8 mouse cellular contexts compared by ENCODE assay signal in genomic region chr12:12995061-12995973, GRCm38 (mm10). TPM values are rescaled to one million over a fixed set of nuclear protein-coding genes. Genes with fewer than 3 reads are reported as not detected.
DNase-seq lines count a peak whose midpoint lies in the region; ATAC-seq and TF ChIP-seq lines count a peak whose summit lies in the region.

No protein-coding gene starts in this region.

- no peak; the same call in 1 of the 2 replicates for TF ChIP-seq EP300 in lung, postnatal 0 days (IDR thresholded peaks at IDR 0.05)

- peak; percentile 71 for ATAC-seq in midbrain, embryonic 11.5 days (ENCODE audit: low FRiP score)
- ATAC-seq in midbrain, embryonic 14.5 days (ENCODE audit: low FRiP score, low TSS enrichment): no peak
- peak; percentile 64; the same call in 1 of the 2 replicates for ATAC-seq in heart, embryonic 15.5 days (replicated peaks; ENCODE audit: insufficient number of reproducible peaks, insufficient read depth, low FRiP score, low read depth)
- ATAC-seq in kidney, postnatal 0 days (replicated peaks; ENCODE audit: low FRiP score, low read depth): peak; percentile 74
- peak; percentile 90 for ATAC-seq in lung, postnatal 0 days
- ATAC-seq in activated CD4-positive, CD25-positive, alpha-beta regulatory T cell, adult 4 months: no peak
- ATAC-seq in megakaryocyte-erythroid progenitor cell, adult 5-6 weeks (replicated peaks; ENCODE audit: low FRiP score, low TSS enrichment, poor library complexity, severe bottlenecking): no peak

- no peaks in the 10 kb centered on the region for H3K36me3 ChIP-seq in midbrain, embryonic 11.5 days (ENCODE audit: control insufficient read depth, insufficient read depth, low read length)
- no peaks in the 10 kb centered on the region for H3K36me3 ChIP-seq in midbrain, embryonic 14.5 days (ENCODE audit: control insufficient read depth, insufficient read depth, low read length)
- no peaks in the 10 kb centered on the region for H3K36me3 ChIP-seq in heart, embryonic 15.5 days
- no peaks in the 10 kb centered on the region for H3K36me3 ChIP-seq in kidney, postnatal 0 days (ENCODE audit: insufficient read depth, low read length)
- H3K36me3 ChIP-seq in lung, postnatal 0 days (ENCODE audit: insufficient read depth, low read length): no peaks in the 10 kb centered on the region

- peaks cover 10% of the 10 kb centered on the region for H3K4me1 ChIP-seq in midbrain, embryonic 11.5 days (ENCODE audit: control insufficient read depth, insufficient read depth, low read length)
- H3K4me1 ChIP-seq in midbrain, embryonic 14.5 days (ENCODE audit: control insufficient read depth, insufficient read depth, low read length): peaks cover 7% of the 10 kb centered on the region; the same call in 1 of the 2 replicates
- peaks cover 31% of the 10 kb centered on the region for H3K4me1 ChIP-seq in heart, embryonic 15.5 days (replicated peaks)
- H3K4me1 ChIP-seq in kidney, postnatal 0 days (replicated peaks; ENCODE audit: insufficient read depth, low read length): peaks cover 20% of the 10 kb centered on the region
- H3K4me1 ChIP-seq in lung, postnatal 0 days (ENCODE audit: insufficient read depth, low read depth, low read length): peaks cover 3% of the 10 kb centered on the region; the same call in 1 of the 2 replicates

- no peak overlapping the region for H3K4me3 ChIP-seq in midbrain, embryonic 11.5 days (ENCODE audit: low read depth, low read length)
- H3K4me3 ChIP-seq in midbrain, embryonic 14.5 days (replicated peaks; ENCODE audit: low read depth, low read length): no peak overlapping the region
- no peak overlapping the region for H3K4me3 ChIP-seq in heart, embryonic 15.5 days
- no peak overlapping the region for H3K4me3 ChIP-seq in kidney, postnatal 0 days (replicated peaks; ENCODE audit: low read depth, low read length)
- H3K4me3 ChIP-seq in lung, postnatal 0 days (ENCODE audit: low read depth, low read length): no peak overlapping the region

- no peak for DNase-seq in midbrain, embryonic 11.5 days (ENCODE audit: low spot score, missing footprints)
- DNase-seq in midbrain, embryonic 14.5 days: no peak
- DNase-seq in kidney, postnatal 0 days (ENCODE audit: low spot score): peak; percentile 69
- peak; percentile 86 for DNase-seq in lung, postnatal 0 days (ENCODE audit: low spot score)
- no peak for DNase-seq in cerebellum, adult 11-12 months

- H3K4me2 ChIP-seq in midbrain, embryonic 11.5 days: no peak overlapping the region
- no peak overlapping the region for H3K4me2 ChIP-seq in midbrain, embryonic 14.5 days (ENCODE audit: low read length)
- H3K4me2 ChIP-seq in heart, embryonic 15.5 days: no peak overlapping the region
- no peak overlapping the region for H3K4me2 ChIP-seq in kidney, postnatal 0 days (ENCODE audit: low read length)
- 0 out of 2 replicates have a peak overlapping the region, but pooled peaks have one; percentile 11 for H3K4me2 ChIP-seq in lung, postnatal 0 days (replicated peaks; ENCODE audit: low read depth, low read length)

- no peak for TF ChIP-seq CTCF in kidney, postnatal 0 days (IDR thresholded peaks at IDR 0.05; ENCODE audit: low read depth)
- no peak for TF ChIP-seq CTCF in lung, postnatal 0 days (IDR thresholded peaks at IDR 0.05)

- H3K9ac ChIP-seq in midbrain, embryonic 11.5 days (ENCODE audit: low read length): no peak overlapping the region
- H3K9ac ChIP-seq in midbrain, embryonic 14.5 days (replicated peaks; ENCODE audit: low read length): no peak overlapping the region
- H3K9ac ChIP-seq in heart, embryonic 15.5 days: no peak overlapping the region
- H3K9ac ChIP-seq in kidney, postnatal 0 days (ENCODE audit: low read depth, low read length): no peak overlapping the region
- no peak overlapping the region for H3K9ac ChIP-seq in lung, postnatal 0 days (replicated peaks; ENCODE audit: low read depth)

- WGBS in midbrain, embryonic 11.5 days: 63% methylated on average over 21 of the region's 21 CpGs
- WGBS in midbrain, embryonic 14.5 days: 60% methylated on average over 21 of the region's 21 CpGs
- 35% methylated on average over 21 of the region's 21 CpGs for WGBS in heart, embryonic 15.5 days
- whole genome bisulfite sequencing in kidney, postnatal 0 days: 42% methylated on average over 21 of the region's 21 CpGs
- 43% methylated on average over 21 of the region's 21 CpGs for WGBS in lung, postnatal 0 days

- no peak overlapping the region for H3K27ac ChIP-seq in midbrain, embryonic 11.5 days (ENCODE audit: low read depth, low read length)
- H3K27ac ChIP-seq in midbrain, embryonic 14.5 days (replicated peaks; ENCODE audit: low read depth, low read length): no peak overlapping the region
- no peak overlapping the region for H3K27ac ChIP-seq in heart, embryonic 15.5 days
- H3K27ac ChIP-seq in kidney, postnatal 0 days: 0 out of 2 replicates have a peak overlapping the region, but pooled peaks have one; percentile 25
- H3K27ac ChIP-seq in lung, postnatal 0 days (ENCODE audit: low read length): no peak overlapping the region

- no peaks in the 10 kb centered on the region for H3K27me3 ChIP-seq in midbrain, embryonic 11.5 days (ENCODE audit: control insufficient read depth, insufficient read depth, low read length)
- no peaks in the 10 kb centered on the region for H3K27me3 ChIP-seq in midbrain, embryonic 14.5 days (ENCODE audit: control insufficient read depth, insufficient read depth, low read length)
- no peaks in the 10 kb centered on the region for H3K27me3 ChIP-seq in heart, embryonic 15.5 days
- no peaks in the 10 kb centered on the region for H3K27me3 ChIP-seq in kidney, postnatal 0 days (ENCODE audit: insufficient read depth, low read length)
- no peaks in the 10 kb centered on the region for H3K27me3 ChIP-seq in lung, postnatal 0 days (replicated peaks; ENCODE audit: insufficient read depth, low read length)

- H3K9me3 ChIP-seq in midbrain, embryonic 11.5 days (ENCODE audit: control insufficient read depth, low read length): no peaks in the 10 kb centered on the region
- no peaks in the 10 kb centered on the region for H3K9me3 ChIP-seq in midbrain, embryonic 14.5 days (ENCODE audit: control insufficient read depth, low read length)
- H3K9me3 ChIP-seq in heart, embryonic 15.5 days (replicated peaks): no peaks in the 10 kb centered on the region
- no peaks in the 10 kb centered on the region for H3K9me3 ChIP-seq in kidney, postnatal 0 days (replicated peaks; ENCODE audit: low read length)
- no peaks in the 10 kb centered on the region for H3K9me3 ChIP-seq in lung, postnatal 0 days (ENCODE audit: low read length)

RNA-seq across cellular contexts. Expression of gene Mycn, which starts 53.6 kb away (rescaled TPM):
- 86.8 and 99.1 TPM in 2 replicates for polyA plus RNA-seq in midbrain, embryonic 11.5 days (2014; fragmentation: Nextera tagmentation; extraction: Ambion mirVana)
- polyA plus RNA-seq in midbrain, embryonic 14.5 days (2014; fragmentation: Nextera tagmentation; extraction: Ambion mirVana): 61.7 and 63.1 TPM in 2 replicates
- polyA plus RNA-seq in heart, embryonic 15.5 days (2015; fragmentation: Nextera tagmentation; extraction: Ambion mirVana): 33.6 and 34.5 TPM in 2 replicates
- 76.7 and 86.9 TPM in 2 replicates for polyA plus RNA-seq in kidney, postnatal 0 days (2015; fragmentation: Nextera tagmentation; extraction: Ambion mirVana)
- polyA plus RNA-seq in lung, postnatal 0 days (2015; fragmentation: Nextera tagmentation; extraction: Ambion mirVana): 10.2 and 10.9 TPM in 2 replicates
- polyA plus RNA-seq in activated CD4-positive, CD25-positive, alpha-beta regulatory T cell, adult 4 months (2017; shearing (Covaris generic)): not detected
- 3.3 and 5.2 TPM in 2 replicates for total RNA-seq in megakaryocyte-erythroid progenitor cell, adult 5-6 weeks (2014; fragmentation: Nextera tagmentation)
- total RNA-seq in megakaryocyte-erythroid progenitor cell, adult 5-6 weeks (2017): 3.1 and 9.4 TPM in 2 replicates

Comparison
In these comparisons a context has a peak if more than half of its experiments do, and no peak if none do; other contexts are left out.
1. ATAC-seq: peak in midbrain, embryonic 11.5 days (single experiment), heart, embryonic 15.5 days (single experiment), kidney, postnatal 0 days (single experiment) and lung, postnatal 0 days (single experiment); none in midbrain, embryonic 14.5 days (single experiment), activated CD4-positive, CD25-positive, alpha-beta regulatory T cell, adult 4 months (single experiment) and megakaryocyte-erythroid progenitor cell, adult 5-6 weeks (single experiment).
2. DNase-seq: peak in kidney, postnatal 0 days (single experiment) and lung, postnatal 0 days (single experiment); none in midbrain, embryonic 11.5 days (single experiment), midbrain, embryonic 14.5 days (single experiment) and cerebellum, adult 11-12 months (single experiment).
3. RNA of gene Mycn, which starts 53.6 kb away (polyA plus RNA-seq): 86.8 to 99.1 TPM in midbrain, embryonic 11.5 days, 76.7 to 86.9 TPM in kidney, postnatal 0 days, 61.7 to 63.1 TPM in midbrain, embryonic 14.5 days, 33.6 to 34.5 TPM in heart, embryonic 15.5 days and 10.2 to 10.9 TPM in lung, postnatal 0 days; not detected in activated CD4-positive, CD25-positive, alpha-beta regulatory T cell, adult 4 months; every median in the first group is over 10 times any median in the second.